Mouse (Mus musculus): ENCODE measurements around the gene St3gal3. TPM values are rescaled to one million over a fixed set of nuclear protein-coding genes. Genes with fewer than 3 reads are reported as not detected.

Gene St3gal3
- polyA plus RNA-seq, 1 experiment from 2014 or later = 5.6 TPM

DNA sequence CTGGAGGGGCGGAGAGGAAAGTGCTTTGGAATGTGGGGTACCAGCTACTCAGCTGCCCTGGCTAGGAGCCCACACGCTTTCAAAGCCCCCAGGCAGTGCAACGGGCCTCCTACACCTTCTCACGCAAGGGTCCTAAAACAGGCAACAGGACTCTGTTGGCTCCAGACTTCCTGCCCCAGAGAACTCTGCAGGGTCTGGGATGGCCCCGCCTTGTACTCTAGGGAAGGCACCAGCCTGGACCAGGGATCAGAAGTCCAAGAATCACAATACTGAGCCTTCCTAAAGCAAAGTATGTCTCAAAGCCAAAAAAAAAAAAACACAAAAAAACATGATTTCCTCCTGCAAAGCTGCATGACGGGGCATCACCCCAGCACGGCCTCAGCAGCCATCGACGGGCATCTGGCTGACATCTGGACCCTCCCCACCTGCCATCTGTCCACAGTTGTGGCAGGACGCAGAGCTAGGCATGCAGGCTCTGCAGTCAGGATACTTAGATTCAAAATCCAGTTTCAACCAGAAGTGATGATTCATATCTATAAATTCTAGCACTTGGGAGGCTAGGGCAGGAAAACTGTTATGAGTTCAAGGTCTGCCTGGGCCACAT lies 134.0 kb downstream of the St3gal3 start:
- Histone ChIP-seq H3K9ac (replicated peaks; ENCODE audit: low read length) (no peak overlapping the region), H3K4me2 (ENCODE audit: low read depth, low read length) (no peak overlapping the region), H3K36me3 (replicated peaks; ENCODE audit: control insufficient read depth, insufficient read depth, low read depth, low read length) (no peaks in the 10 kb centered on the region), H3K27me3 (ENCODE audit: control insufficient read depth, insufficient read depth, low read length) (no peaks in the 10 kb centered on the region), H3K4me1 (ENCODE audit: control insufficient read depth, insufficient read depth, low read length) (peaks cover 19% of the 10 kb centered on the region), H3K4me3 (ENCODE audit: low read depth, low read length) (no peak overlapping the region), H3K27ac (replicated peaks; ENCODE audit: low read depth, low read length) (0 out of 2 replicates have a peak overlapping the region, but pooled peaks have one; percentile 8), H3K9me3 (replicated peaks; ENCODE audit: control insufficient read depth, low read length) (no peaks in the 10 kb centered on the region)
- ATAC-seq (replicated peaks; ENCODE audit: insufficient number of reproducible peaks, low FRiP score, low TSS enrichment, low read depth) = no peak
- peak; percentile 23 for DNase-seq (ENCODE audit: low spot score)
- whole genome bisulfite sequencing = 43% methylated on average over 10 of the region's 10 CpGs

DNA sequence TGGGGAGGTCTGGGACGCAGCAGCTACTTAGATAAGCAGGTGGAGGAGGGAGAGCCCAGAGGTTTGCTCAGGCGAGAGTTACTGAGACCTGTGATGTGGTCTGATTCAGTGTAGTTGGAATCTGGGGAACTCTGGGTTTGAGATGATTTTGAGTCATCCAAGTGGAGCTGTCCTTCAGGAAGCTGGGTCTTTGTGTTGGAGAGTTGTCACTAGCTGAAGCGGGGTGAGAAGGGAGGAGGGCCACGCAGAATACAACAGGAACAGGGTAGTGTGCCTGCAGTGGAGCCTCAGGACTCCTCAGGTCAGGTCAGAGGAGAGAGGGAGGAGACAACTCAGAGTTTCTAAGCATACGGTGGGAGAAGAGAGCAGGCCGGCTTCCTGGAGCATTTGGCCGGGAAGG lies 134.8 kb downstream of the St3gal3 start:
- DNase-seq (ENCODE audit: low spot score) = no peak
- H3K4me3 ChIP-seq (ENCODE audit: low read depth, low read length) = no peak overlapping the region
- ATAC-seq (replicated peaks; ENCODE audit: insufficient number of reproducible peaks, low FRiP score, low TSS enrichment, low read depth) = no peak
- no peak overlapping the region for H3K4me2 ChIP-seq (ENCODE audit: low read depth, low read length)
- no peaks in the 10 kb centered on the region for H3K27me3 ChIP-seq (ENCODE audit: control insufficient read depth, insufficient read depth, low read length)
- WGBS = 60% methylated on average over 7 of the region's 7 CpGs
- H3K36me3 ChIP-seq (replicated peaks; ENCODE audit: control insufficient read depth, insufficient read depth, low read depth, low read length) = no peaks in the 10 kb centered on the region
- H3K4me1 ChIP-seq (ENCODE audit: control insufficient read depth, insufficient read depth, low read length) = peaks cover 19% of the 10 kb centered on the region
- H3K27ac ChIP-seq (replicated peaks; ENCODE audit: low read depth, low read length) = no peak overlapping the region
- H3K9me3 ChIP-seq (replicated peaks; ENCODE audit: control insufficient read depth, low read length) = no peaks in the 10 kb centered on the region
- H3K9ac ChIP-seq (replicated peaks; ENCODE audit: low read length) = no peak overlapping the region

DNA sequence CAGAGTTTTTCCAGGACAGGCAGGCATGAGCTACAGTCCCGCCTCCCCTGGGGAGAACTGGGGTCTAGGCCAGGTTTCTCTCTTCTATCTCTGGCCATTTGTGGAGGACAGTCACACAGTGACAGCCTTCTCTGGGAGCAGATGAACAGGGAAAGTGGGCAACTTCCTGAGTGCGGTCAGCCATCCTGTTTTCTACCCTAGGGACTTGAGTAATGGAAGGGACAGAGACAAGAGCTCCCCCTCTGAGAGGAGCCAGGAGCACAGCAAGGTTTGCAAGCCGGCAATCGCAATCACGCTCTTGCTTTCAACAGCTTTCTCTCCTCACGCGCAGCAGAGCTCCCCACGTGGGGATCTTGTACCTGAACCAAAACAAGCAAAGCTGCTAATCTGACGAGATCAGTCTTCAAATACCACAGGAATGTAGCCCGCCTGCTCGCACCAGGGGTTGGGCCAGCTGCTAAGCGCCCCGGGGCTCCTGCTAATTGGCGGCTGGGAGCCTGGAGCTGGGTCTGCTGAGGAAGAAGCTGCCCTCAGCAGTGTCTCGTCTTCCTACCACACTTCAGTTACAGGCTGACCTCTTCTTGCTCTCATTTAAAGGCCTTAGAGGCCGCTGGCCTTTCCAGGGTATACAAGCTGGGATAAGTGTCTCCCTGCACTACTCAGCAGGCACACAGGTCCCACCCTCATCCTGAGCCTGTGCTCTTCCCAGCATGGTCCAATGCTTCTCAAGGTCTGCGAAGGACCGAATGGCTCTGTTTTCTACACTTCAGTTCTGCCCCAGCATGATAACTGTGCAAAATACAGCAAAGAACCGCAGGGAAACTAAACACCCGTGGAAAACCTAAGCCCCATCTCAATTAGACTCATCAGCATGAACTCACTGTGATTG lies 137.1 kb downstream of the St3gal3 start:
- no peak overlapping the region for H3K4me3 ChIP-seq (ENCODE audit: low read depth, low read length)
- ATAC-seq (replicated peaks; ENCODE audit: insufficient number of reproducible peaks, low FRiP score, low TSS enrichment, low read depth) = 0 out of 2 replicates have a peak, but pooled peaks have one; percentile 32
- H3K9ac ChIP-seq (replicated peaks; ENCODE audit: low read length) = no peak overlapping the region
- no peaks in the 10 kb centered on the region for H3K27me3 ChIP-seq (ENCODE audit: control insufficient read depth, insufficient read depth, low read length)
- DNase-seq (ENCODE audit: low spot score) = peak; percentile 75
- no peaks in the 10 kb centered on the region for H3K36me3 ChIP-seq (replicated peaks; ENCODE audit: control insufficient read depth, insufficient read depth, low read depth, low read length)
- H3K27ac ChIP-seq (replicated peaks; ENCODE audit: low read depth, low read length) = no peak overlapping the region
- no peak overlapping the region for H3K4me2 ChIP-seq (ENCODE audit: low read depth, low read length)
- H3K4me1 ChIP-seq (ENCODE audit: control insufficient read depth, insufficient read depth, low read length) = peaks cover 19% of the 10 kb centered on the region
- no peaks in the 10 kb centered on the region for H3K9me3 ChIP-seq (replicated peaks; ENCODE audit: control insufficient read depth, low read length)
- 12% methylated on average over 20 of the region's 20 CpGs for WGBS

DNA sequence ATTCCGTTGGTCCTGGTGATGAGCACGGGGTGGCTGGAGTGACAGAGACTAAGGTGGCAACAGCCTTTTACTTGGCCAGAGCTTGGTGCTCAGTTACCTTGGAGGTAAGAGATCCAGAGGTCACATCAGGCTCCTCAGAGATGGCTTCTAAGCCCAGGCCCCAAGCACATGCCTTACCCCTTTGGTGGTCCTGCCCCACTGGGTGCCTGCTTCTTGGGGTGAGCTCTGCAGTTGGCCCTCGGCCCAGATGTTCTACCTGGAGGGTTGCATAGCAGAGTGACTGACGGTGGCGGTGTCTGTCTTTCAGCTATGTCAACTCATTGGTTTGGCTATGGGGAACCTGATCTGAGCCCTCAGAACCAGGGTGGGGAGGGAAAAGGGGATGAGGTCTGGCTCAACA lies 138.0 kb downstream of the St3gal3 start:
- H3K36me3 ChIP-seq (replicated peaks; ENCODE audit: control insufficient read depth, insufficient read depth, low read depth, low read length) = no peaks in the 10 kb centered on the region
- no peak for DNase-seq (ENCODE audit: low spot score)
- H3K27ac ChIP-seq (replicated peaks; ENCODE audit: low read depth, low read length) = no peak overlapping the region
- ATAC-seq (replicated peaks; ENCODE audit: insufficient number of reproducible peaks, low FRiP score, low TSS enrichment, low read depth) = no peak
- no peak overlapping the region for H3K4me2 ChIP-seq (ENCODE audit: low read depth, low read length)
- H3K27me3 ChIP-seq (ENCODE audit: control insufficient read depth, insufficient read depth, low read length) = no peaks in the 10 kb centered on the region
- 77% methylated on average over 5 of the region's 5 CpGs for WGBS
- peaks cover 19% of the 10 kb centered on the region for H3K4me1 ChIP-seq (ENCODE audit: control insufficient read depth, insufficient read depth, low read length)
- no peaks in the 10 kb centered on the region for H3K9me3 ChIP-seq (replicated peaks; ENCODE audit: control insufficient read depth, low read length)
- no peak overlapping the region for H3K9ac ChIP-seq (replicated peaks; ENCODE audit: low read length)
- no peak overlapping the region for H3K4me3 ChIP-seq (ENCODE audit: low read depth, low read length)

DNA sequence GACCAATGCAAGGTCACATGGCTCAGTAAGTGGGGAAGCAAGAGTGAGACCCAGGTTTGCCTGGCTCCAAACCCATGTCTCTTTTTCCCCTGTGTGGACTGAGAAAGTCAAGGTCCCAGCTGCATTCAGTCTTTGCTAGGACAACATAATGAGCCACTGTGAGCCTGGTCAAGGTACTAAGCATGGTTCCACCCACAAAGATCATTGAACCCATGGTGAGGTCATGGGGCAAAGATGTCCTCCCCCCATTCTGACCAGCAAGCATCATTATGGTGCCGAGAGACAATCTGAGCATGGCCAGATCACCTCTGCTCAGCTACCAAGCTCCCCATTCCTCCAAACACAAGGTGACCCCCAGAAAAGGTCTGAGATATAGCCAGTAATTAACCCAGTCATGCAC lies 139.3 kb downstream of the St3gal3 start:
- ATAC-seq (replicated peaks; ENCODE audit: insufficient number of reproducible peaks, low FRiP score, low TSS enrichment, low read depth) (no peak), DNase-seq (ENCODE audit: low spot score) (no peak)
- H3K27me3 ChIP-seq (ENCODE audit: control insufficient read depth, insufficient read depth, low read length) = no peaks in the 10 kb centered on the region
- H3K4me3 ChIP-seq (ENCODE audit: low read depth, low read length) = no peak overlapping the region
- H3K9ac ChIP-seq (replicated peaks; ENCODE audit: low read length) = no peak overlapping the region
- WGBS = 100% methylated on average over 1 of the region's 1 CpGs
- no peaks in the 10 kb centered on the region for H3K36me3 ChIP-seq (replicated peaks; ENCODE audit: control insufficient read depth, insufficient read depth, low read depth, low read length)
- no peak overlapping the region for H3K4me2 ChIP-seq (ENCODE audit: low read depth, low read length)
- peaks cover 16% of the 10 kb centered on the region for H3K4me1 ChIP-seq (ENCODE audit: control insufficient read depth, insufficient read depth, low read length)
- H3K9me3 ChIP-seq (replicated peaks; ENCODE audit: control insufficient read depth, low read length) = no peaks in the 10 kb centered on the region
- H3K27ac ChIP-seq (replicated peaks; ENCODE audit: low read depth, low read length) = no peak overlapping the region

DNA sequence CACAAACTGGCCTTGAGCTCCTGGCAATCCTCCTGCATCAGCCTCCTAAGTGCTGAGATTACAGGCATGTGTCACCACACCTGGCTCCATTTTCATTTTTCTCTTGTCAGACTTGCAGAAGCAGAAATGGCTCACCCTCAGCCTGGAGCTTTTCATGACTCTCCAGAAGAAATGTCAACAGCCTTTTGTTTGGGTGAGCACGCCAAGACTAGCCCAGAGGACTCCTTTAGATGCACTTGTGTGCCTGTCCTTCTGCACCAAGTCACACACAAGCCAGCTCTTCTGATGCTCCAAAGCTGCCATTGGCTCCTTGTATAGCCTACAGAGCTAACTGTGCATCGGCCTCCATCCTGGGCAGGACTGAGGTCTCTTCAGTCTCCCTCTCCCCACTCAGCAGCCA lies 141.3 kb downstream of the St3gal3 start:
- no peaks in the 10 kb centered on the region for H3K36me3 ChIP-seq (replicated peaks; ENCODE audit: control insufficient read depth, insufficient read depth, low read depth, low read length)
- no peak overlapping the region for H3K27ac ChIP-seq (replicated peaks; ENCODE audit: low read depth, low read length)
- no peak overlapping the region for H3K4me3 ChIP-seq (ENCODE audit: low read depth, low read length)
- H3K4me1 ChIP-seq (ENCODE audit: control insufficient read depth, insufficient read depth, low read length) = peaks cover 13% of the 10 kb centered on the region
- H3K9me3 ChIP-seq (replicated peaks; ENCODE audit: control insufficient read depth, low read length) = no peaks in the 10 kb centered on the region
- H3K4me2 ChIP-seq (ENCODE audit: low read depth, low read length) = no peak overlapping the region
- H3K27me3 ChIP-seq (ENCODE audit: control insufficient read depth, insufficient read depth, low read length) = no peaks in the 10 kb centered on the region
- WGBS = 76% methylated on average over 2 of the region's 2 CpGs
- ATAC-seq (replicated peaks; ENCODE audit: insufficient number of reproducible peaks, low FRiP score, low TSS enrichment, low read depth) (no peak), DNase-seq (ENCODE audit: low spot score) (no peak)
- H3K9ac ChIP-seq (replicated peaks; ENCODE audit: low read length) = no peak overlapping the region

DNA sequence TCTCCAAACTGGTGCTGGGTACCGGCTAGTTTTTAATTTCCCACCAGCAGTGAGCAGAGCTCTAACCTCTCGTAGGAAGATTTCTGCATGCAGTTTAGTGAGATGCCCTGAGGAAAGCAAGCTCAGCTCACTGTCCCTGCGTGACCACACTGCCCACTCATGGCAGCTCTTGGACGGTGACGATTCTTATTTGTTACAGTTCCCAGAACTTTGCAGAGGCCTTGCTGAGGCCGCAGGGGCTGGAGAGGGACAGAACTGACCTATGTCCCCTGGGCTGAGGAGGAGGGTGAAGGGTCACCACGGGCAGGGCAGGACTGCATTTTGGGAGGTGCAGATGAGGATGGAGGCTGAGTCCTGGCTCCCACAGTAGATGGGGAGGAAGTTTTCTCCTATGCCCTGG lies 141.8 kb downstream of the St3gal3 start:
- Histone ChIP-seq H3K9ac (replicated peaks; ENCODE audit: low read length) (no peak overlapping the region), H3K9me3 (replicated peaks; ENCODE audit: control insufficient read depth, low read length) (no peaks in the 10 kb centered on the region), H3K4me2 (ENCODE audit: low read depth, low read length) (no peak overlapping the region), H3K36me3 (replicated peaks; ENCODE audit: control insufficient read depth, insufficient read depth, low read depth, low read length) (no peaks in the 10 kb centered on the region), H3K4me1 (ENCODE audit: control insufficient read depth, insufficient read depth, low read length) (peaks cover 12% of the 10 kb centered on the region), H3K4me3 (ENCODE audit: low read depth, low read length) (no peak overlapping the region), H3K27me3 (ENCODE audit: control insufficient read depth, insufficient read depth, low read length) (no peaks in the 10 kb centered on the region), H3K27ac (replicated peaks; ENCODE audit: low read depth, low read length) (no peak overlapping the region)
- DNase-seq (ENCODE audit: low spot score) (no peak), ATAC-seq (replicated peaks; ENCODE audit: insufficient number of reproducible peaks, low FRiP score, low TSS enrichment, low read depth) (no peak)
- WGBS = 55% methylated on average over 7 of the region's 7 CpGs

DNA sequence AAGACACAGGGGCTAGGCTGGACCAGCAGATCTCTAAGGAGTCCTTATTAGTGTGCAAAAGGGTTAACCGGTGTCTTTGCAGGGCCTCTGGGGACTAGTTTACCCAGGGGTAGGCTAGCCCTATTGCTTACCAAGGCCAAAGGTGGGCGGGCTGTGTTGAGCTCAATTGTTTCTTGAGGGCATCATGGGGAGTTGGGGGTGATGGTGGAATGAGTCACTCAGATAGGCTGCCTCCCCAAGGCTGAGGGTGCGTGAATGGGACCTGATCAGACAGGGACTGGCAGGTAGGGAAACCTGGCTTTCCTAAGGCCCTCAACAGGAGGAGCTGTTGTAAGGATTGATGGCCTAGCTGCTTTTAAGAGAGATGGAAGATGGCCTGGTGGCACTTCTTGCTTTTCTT lies 142.7 kb downstream of the St3gal3 start:
- peaks cover 5% of the 10 kb centered on the region; the same call in 1 of the 2 replicates for H3K4me1 ChIP-seq (ENCODE audit: control insufficient read depth, insufficient read depth, low read length)
- no peak overlapping the region for H3K4me3 ChIP-seq (ENCODE audit: low read depth, low read length)
- 86% methylated on average over 3 of the region's 3 CpGs for WGBS
- no peaks in the 10 kb centered on the region for H3K27me3 ChIP-seq (ENCODE audit: control insufficient read depth, insufficient read depth, low read length)
- ATAC-seq (replicated peaks; ENCODE audit: insufficient number of reproducible peaks, low FRiP score, low TSS enrichment, low read depth) = no peak
- no peaks in the 10 kb centered on the region for H3K9me3 ChIP-seq (replicated peaks; ENCODE audit: control insufficient read depth, low read length)
- H3K9ac ChIP-seq (replicated peaks; ENCODE audit: low read length) = no peak overlapping the region
- H3K27ac ChIP-seq (replicated peaks; ENCODE audit: low read depth, low read length) = no peak overlapping the region
- H3K4me2 ChIP-seq (ENCODE audit: low read depth, low read length) = no peak overlapping the region
- no peak for DNase-seq (ENCODE audit: low spot score)
- no peaks in the 10 kb centered on the region for H3K36me3 ChIP-seq (replicated peaks; ENCODE audit: control insufficient read depth, insufficient read depth, low read depth, low read length)

Measured in embryonic facial prominence, embryonic 11.5 days (tissue).